Mouse (Mus musculus): ENCODE measurements at regions not wholly inside any gene's neighbourhood (a gene's known extent, or its start where the extent isn't known, plus 50 kb on each side); places are given as distances from the start of the nearest gene placed in this dataset.
A peak's percentile ranks its signal among the peaks of the same experiment; 100 is the strongest.

- DNase-seq (ENCODE audit: low read depth), result no peak
Measured at GRCm38 (mm10) chr7:72503756-72504155, 197.3 kb upstream of the Mctp2 start.

DNA sequence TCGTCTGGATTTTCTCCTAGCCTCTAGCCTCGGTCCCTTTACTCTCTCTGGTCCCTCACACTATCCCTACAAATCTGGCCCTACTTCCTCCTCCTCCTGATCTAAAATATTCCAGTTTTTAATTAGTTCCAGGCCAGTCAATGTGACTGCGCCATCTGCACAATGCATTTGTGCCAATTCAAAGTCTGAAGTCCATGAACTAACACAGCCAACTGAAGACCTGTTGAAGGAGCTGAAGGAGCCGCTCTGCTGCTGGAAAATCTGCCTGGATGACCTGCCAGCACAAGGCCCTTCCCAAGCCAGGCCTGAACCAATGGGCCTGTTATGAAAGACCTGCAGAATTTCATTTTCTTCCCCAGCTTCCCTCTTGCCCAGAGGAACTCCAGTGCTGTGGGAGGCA, 197.9 kb upstream of the Mctp2 start:
- no peak for DNase-seq (ENCODE audit: low read depth)

GRCm38 (mm10) chr7:72505732-72506460, 199.5 kb upstream of the Mctp2 start:
- peak; percentile 94 for DNase-seq (ENCODE audit: low read depth)

GRCm38 (mm10) chr7:72507946-72508345, 201.5 kb upstream of the Mctp2 start:
- peak; percentile 25 for DNase-seq (ENCODE audit: low read depth)

DNA sequence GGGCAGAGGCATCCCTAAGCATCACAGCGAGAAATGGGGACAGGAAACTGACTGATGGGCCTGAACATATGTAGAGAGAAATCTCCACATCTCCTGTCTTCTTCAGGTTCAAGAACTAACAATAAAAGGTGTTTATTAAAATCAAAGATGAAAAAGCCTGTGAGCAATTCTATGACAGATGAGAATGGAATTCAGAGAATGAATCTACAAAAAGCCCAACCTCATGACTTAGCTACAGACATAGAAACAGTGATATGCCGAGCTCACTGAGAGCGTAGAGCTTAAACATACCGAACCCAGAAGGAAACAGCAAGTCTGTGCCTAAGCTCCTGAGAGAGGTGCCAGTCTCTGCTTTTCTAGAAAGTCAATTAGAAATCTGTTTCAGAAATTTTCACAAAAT, 203.7 kb upstream of the Mctp2 start:
- peak; percentile 51 for DNase-seq (ENCODE audit: low read depth)

- no peak for DNase-seq (ENCODE audit: low read depth)
Measured at GRCm38 (mm10) chr7:72513446-72513845, 207.0 kb upstream of the Mctp2 start.

DNA sequence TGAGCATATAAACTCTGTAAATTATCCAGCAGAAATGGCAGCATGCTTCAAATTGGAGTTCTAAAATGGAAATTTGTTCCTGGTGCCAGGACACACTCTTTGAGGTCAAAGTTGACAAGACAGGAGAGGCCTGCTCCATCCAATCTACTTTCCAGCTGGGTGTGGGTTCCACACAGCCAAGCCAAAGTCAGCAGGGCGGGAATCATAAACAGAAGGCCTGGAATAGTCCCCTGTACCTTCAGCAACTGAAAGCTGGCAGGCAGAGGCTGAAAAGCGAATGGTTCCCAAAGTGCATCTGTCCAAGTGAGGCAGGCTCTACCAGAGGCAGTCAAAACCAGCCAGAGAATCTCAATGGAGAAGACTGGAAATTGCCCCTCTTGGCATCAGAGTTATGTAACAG, 208.4 kb upstream of the Mctp2 start:
- DNase-seq (ENCODE audit: low read depth), result no peak

- DNase-seq (ENCODE audit: low read depth), result no peak
Measured at GRCm38 (mm10) chr7:72518421-72518972, 212.1 kb upstream of the Mctp2 start.

- peak; percentile 77 for DNase-seq (ENCODE audit: low read depth)
Measured at GRCm38 (mm10) chr7:72519359-72520115, 213.1 kb upstream of the Mctp2 start.

DNA sequence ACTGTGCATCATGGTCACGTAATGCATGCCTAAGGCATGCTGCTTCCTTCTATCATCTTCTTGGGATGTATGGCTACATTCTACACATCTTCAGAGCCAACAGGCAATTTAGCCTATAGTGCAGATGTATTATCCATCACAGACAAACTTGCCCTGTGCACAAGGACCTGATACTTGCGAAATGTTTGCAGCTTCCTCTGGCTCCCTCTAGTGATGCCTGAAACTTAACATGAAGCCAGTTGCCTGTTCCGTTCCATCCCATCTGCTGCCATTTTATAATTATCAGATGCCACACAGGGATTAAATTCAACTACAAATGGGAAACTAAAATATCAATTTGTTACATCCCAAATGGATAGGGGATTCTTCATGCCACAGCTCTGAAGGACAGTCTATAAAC, 222.5 kb upstream of the Mctp2 start:
- peak; percentile 55 for DNase-seq (ENCODE audit: low read depth)

DNA sequence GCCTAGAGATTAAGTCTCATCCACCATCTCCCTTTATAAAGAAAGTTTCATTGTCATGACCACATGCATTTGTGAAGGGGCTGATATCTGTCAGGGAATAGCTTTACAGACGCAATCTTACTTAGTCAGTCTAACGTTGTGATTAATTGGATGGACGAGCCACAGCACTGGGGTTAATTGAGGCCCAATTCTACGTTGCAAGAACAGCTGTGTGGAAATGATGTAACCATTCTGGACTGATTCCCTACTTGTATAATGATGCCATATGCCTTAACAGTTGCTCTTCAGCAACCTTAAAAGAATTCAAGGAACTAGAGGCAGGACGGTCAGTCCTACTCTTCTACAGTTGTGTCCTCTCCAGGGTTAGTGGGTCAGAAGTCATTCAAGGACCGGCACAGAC, 231.9 kb upstream of the Mctp2 start:
- DNase-seq (ENCODE audit: low read depth), result peak; percentile 25

DNA sequence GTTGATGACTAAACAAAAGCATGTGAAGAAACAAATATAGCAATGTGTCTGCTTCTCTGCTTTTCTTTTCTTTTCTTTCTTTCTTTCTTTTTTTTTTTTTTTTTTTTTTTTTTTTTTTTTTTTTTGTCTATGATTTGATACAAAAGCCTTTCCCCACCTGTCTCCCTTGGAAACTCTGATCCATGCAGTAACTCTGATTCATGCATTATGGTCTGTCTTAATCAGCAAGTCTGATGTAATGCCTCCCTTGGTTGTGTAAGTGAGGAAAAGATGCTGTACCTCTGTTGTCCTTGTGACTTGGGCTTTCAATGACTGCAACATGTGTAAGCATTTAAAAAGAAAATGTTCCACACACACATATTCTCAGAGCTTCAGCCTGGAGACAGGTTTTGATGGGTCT, 233.5 kb upstream of the Mctp2 start:
- peak; percentile 74 for DNase-seq (ENCODE audit: low read depth)

DNA sequence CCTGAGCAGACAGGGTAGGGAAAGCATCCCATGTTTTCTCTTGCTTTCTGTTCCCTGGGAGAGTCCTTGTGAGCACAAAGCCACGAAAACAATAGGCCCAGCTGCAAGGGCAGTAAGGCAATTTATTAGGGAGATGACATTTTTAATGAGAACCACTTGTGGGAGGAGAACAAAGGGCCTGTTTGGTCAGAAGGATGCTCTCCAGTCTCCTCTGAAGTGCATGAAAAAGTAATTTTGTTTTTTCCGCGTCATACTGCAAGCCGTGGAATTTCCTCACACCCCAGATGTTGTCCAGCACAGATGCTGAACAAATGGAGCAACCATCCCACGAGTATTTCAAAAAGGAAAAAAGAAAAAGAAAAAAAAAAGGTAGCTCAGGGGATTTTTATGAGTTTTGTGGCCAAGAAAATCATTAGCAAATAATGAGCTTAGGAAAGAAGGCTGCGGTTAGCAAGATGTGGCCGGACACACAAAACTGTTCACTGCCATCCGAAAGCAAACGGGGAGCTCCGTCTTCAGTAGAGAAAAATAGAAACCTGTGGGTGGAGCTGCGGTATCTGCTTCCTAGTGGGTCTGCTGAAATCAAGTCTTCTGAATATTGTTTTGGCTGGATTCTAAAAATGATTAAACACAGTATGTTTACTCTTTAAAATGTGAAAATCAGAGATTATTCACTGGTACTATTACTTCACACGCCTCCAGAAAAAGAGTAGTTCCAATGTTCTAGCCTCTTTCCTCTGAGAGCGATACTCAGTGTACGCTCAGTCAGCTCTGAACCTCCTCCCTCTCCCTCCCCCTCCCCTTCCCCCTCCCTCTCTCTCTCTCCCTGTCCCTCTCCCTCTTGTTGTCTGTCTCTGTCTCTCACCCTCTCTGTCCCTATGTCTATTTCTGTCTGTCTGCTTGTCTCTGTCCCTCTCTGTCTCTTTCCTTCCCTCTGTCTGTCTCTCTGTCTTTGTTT, 235.4 kb upstream of the Mctp2 start:
- DNase-seq (ENCODE audit: low read depth), result peak; percentile 84

GRCm38 (mm10) chr7:72543501-72543900, 237.1 kb upstream of the Mctp2 start:
- DNase-seq (ENCODE audit: low read depth), result no peak

DNA sequence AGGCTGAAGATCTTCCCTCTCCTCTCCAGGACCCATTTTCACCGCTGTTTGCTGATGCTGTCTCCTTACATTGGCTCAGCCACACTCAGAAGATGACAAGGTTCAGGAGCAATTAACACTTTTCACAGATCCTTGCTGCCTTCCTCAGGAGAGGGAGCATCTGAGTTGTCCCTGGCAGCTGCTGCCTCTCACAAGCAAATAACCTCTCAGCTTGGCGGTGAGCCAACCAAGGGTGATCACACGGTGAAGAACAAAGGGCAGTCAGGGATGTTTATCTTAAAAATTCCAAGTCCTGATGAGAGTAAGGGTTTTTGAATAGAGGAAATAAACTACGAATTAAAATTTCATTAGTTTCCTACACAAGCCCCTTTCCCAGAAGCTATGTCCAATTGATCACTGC, 237.5 kb upstream of the Mctp2 start:
- DNase-seq (ENCODE audit: low read depth), result peak; percentile 50

GRCm38 (mm10) chr7:72567378-72567777, 261.0 kb upstream of the Mctp2 start:
- DNase-seq (ENCODE audit: low read depth), result no peak

GRCm38 (mm10) chr7:72569177-72569576, 262.8 kb upstream of the Mctp2 start:
- DNase-seq (ENCODE audit: low read depth), result no peak

DNA sequence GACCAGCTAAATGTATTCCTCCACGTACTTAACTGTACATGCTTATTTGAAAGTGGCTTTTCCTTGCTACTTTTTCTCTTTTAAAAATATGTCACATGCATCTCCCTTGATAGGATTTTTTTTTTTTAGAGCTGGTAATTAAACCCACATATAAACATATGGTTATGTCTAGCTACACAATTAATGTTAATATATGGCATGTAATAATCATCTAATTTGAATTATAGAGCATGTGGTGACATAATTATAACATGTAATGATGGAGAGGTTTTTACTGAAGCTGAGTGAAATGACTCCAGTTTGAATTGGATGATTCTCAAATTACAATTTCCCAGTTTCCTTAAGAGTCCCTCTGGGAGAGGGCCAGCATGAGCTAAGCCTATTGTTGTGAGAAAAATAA, 267.9 kb upstream of the Mctp2 start:
- DNase-seq (ENCODE audit: low read depth), result peak; percentile 15

DNA sequence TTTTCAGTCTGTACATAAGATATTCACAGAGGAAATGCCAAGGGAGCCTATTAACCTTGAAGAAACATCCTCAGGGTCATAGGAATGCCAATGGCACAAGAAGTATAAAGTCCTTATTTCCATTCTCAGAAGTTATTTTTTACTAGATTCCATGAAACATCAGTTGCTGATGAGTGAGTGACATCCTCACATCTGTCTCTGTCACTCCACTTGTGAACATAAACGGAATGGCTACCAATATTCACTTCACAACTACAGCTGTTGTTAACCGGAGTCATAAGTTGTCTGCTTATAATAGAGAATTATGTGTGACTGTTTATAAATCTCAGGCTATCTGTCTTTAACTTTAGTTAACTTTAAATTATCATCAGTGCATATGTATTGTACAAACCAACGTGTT, 278.0 kb upstream of the Mctp2 start:
- DNase-seq (ENCODE audit: low read depth), result no peak

DNA sequence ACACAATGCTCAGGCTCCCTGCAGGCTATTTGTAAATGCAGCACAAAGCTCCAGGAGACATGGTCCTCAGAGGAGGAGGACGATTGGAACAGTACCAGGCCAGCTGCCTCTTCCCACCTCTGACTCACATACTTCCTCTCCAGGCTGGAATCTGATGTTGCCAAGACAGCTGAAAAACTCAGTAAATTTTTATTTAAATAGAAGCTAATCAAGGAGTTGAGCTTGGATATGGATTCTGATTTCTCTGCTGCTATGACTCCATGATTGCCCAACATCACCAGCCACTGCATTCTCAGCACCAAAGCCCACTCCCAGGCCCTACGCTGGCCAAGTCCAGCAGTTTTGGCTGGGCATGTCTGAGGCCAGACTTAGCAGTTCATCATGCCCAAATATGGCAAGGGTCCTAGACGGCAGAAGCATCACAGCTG, 282.8 kb upstream of the Mctp2 start:
- peak; percentile 88 for DNase-seq (ENCODE audit: low read depth)

- DNase-seq (ENCODE audit: low read depth), result peak; percentile 77
Measured at GRCm38 (mm10) chr7:72590351-72591115, 284.1 kb upstream of the Mctp2 start.

All from NIH3T3 (cell line).